Mouse (Mus musculus) CH12.LX (cell line): ENCODE data around the gene Ppp1r8. TPM values are rescaled to one million over a fixed set of nuclear protein-coding genes. Genes with fewer than 3 reads are reported as not detected.

Source experiments
- DNase-seq: peaks from one replicate; pipeline ENCODE4 v3.0.0-alpha.2; 2013; ENCODE audit errors: extremely low read depth
- H3K27ac ChIP-seq: 2 replicates; pipeline ENCODE4 v1.5.1; 2012; ENCODE audit warnings: low read depth, mild to moderate bottlenecking, control low read depth, moderate library complexity; ENCODE audit not compliant: insufficient read depth
- H3K27me3 ChIP-seq: replicated peaks from 2 replicates; pipeline ENCODE3; 2012; ENCODE audit warnings: inconsistent platforms
- H3K36me3 ChIP-seq, 2 experiments: replicated peaks in 1 of 2; 2 replicates each; pipeline versions ENCODE3 to v1.6.1; 2012; ENCODE audit warnings: inconsistent platforms in 1 of 2, low read length in 1 of 2, mild to moderate bottlenecking in 1 of 2, mixed read lengths in 1 of 2, moderate library complexity in 1 of 2; ENCODE audit not compliant: control insufficient read depth in 1 of 2, insufficient read depth in 1 of 2
- H3K4me1 ChIP-seq, 2 experiments: 2 replicates each; pipeline ENCODE4 v1.6.1; 2012; ENCODE audit warnings: inconsistent platforms in 1 of 2, moderate library complexity in 1 of 2; ENCODE audit not compliant: insufficient read depth in 2 of 2, control insufficient read depth in 1 of 2
- H3K4me2 ChIP-seq: 2 replicates; pipeline ENCODE4 v1.6.1; 2012; ENCODE audit warnings: low read depth, mild to moderate bottlenecking, control low read depth; ENCODE audit not compliant: poor library complexity, insufficient read depth, severe bottlenecking
- H3K4me3 ChIP-seq, 3 experiments: fragments of 150-350 bp in 1 of 3; sonication (generic) in 1 of 3; replicated peaks in 1 of 3; 2 replicates each; pipeline versions ENCODE3 to v1.5.1; 2011 to 2012; ENCODE audit warnings: low read depth in 2 of 3, low read length in 2 of 3, mild to moderate bottlenecking in 2 of 3, moderate library complexity in 2 of 3, control low read depth in 1 of 3, improper control_type of control experiment in 1 of 3, inconsistent platforms in 1 of 3, mixed read lengths in 1 of 3; ENCODE audit not compliant: poor library complexity in 1 of 3
- H3K79me2 ChIP-seq: replicated peaks from 2 replicates; pipeline ENCODE4 v1.6.1; 2012; ENCODE audit warnings: mild to moderate bottlenecking, moderate library complexity; ENCODE audit not compliant: control insufficient read depth, poor library complexity, insufficient read depth, severe bottlenecking; ENCODE audit errors: extremely low read depth
- H3K9ac ChIP-seq: 2 replicates; pipeline ENCODE4 v1.6.1; 2012; ENCODE audit warnings: low read depth, mild to moderate bottlenecking, control low read depth, moderate library complexity; ENCODE audit not compliant: insufficient read depth
- H3K9me3 ChIP-seq: replicated peaks from 2 replicates; pipeline ENCODE3; 2012; ENCODE audit warnings: low read length, inconsistent platforms, mixed read lengths
- BHLHE40 ChIP-seq: IDR thresholded peaks from 2 replicates; pipeline ENCODE4 v1.6.1; 2011; ENCODE audit warnings: mild to moderate bottlenecking, low read depth, low read length, improper control_type of control experiment
- CHD1 ChIP-seq: IDR thresholded peaks from 2 replicates; pipeline ENCODE4 v1.6.1; 2012; ENCODE audit warnings: low read depth, low read length, improper control_type of control experiment, inconsistent platforms
- CHD2 ChIP-seq: IDR thresholded peaks from 2 replicates; pipeline ENCODE4 v1.6.1; 2011; ENCODE audit warnings: low read length, improper control_type of control experiment
- E2F4 ChIP-seq: IDR thresholded peaks from 2 replicates; pipeline ENCODE4 v1.6.1; 2011; ENCODE audit warnings: low read depth, low read length, improper control_type of control experiment; ENCODE audit not compliant: insufficient replicate concordance
- ELF1 ChIP-seq: IDR thresholded peaks from 2 replicates; pipeline ENCODE4 v1.6.1; 2014; ENCODE audit warnings: low read depth, mild to moderate bottlenecking, inconsistent platforms, low read length, improper control_type of control experiment
- EP300 ChIP-seq: IDR thresholded peaks from 2 replicates; pipeline ENCODE4 v1.6.1; 2011; ENCODE audit warnings: low read length, improper control_type of control experiment
- ETS1 ChIP-seq: conservative IDR thresholded peaks from 2 replicates; pipeline ENCODE4 v1.6.1; 2012; ENCODE audit warnings: low read depth, mild to moderate bottlenecking, inconsistent platforms, low read length, improper control_type of control experiment, moderate library complexity
- GABPA ChIP-seq: IDR thresholded peaks from 2 replicates; pipeline ENCODE4 v1.6.1; 2012; ENCODE audit warnings: low read depth, low read length, improper control_type of control experiment, inconsistent platforms; ENCODE audit not compliant: insufficient replicate concordance
- HCFC1 ChIP-seq: IDR thresholded peaks from 2 replicates; pipeline ENCODE4 v1.6.1; 2012; ENCODE audit warnings: low read depth, mild to moderate bottlenecking, inconsistent platforms, low read length, improper control_type of control experiment
- JUND ChIP-seq: conservative IDR thresholded peaks from 2 replicates; pipeline ENCODE4 v1.6.1; 2011; ENCODE audit warnings: low read depth, low read length, improper control_type of control experiment
- MAX ChIP-seq: IDR thresholded peaks from 2 replicates; pipeline ENCODE4 v1.6.1; 2011; ENCODE audit warnings: low read length, improper control_type of control experiment
- MAZ ChIP-seq: IDR thresholded peaks from 2 replicates; pipeline ENCODE4 v1.6.1; 2012; ENCODE audit warnings: low read depth, mild to moderate bottlenecking, inconsistent platforms, low read length, improper control_type of control experiment, moderate library complexity
- MEF2A ChIP-seq: IDR thresholded peaks from 2 replicates; pipeline ENCODE4 v1.6.1; 2014; ENCODE audit warnings: low read depth, mild to moderate bottlenecking, inconsistent platforms, low read length, improper control_type of control experiment, borderline replicate concordance
- MXI1 ChIP-seq: IDR thresholded peaks from 2 replicates; pipeline ENCODE4 v1.6.1; 2011; ENCODE audit warnings: mild to moderate bottlenecking, low read depth, low read length, improper control_type of control experiment
- MYC ChIP-seq: IDR thresholded peaks from 2 replicates; pipeline ENCODE4 v1.6.1; 2011; ENCODE audit warnings: low read depth, mild to moderate bottlenecking, improper control_type of control experiment, low read length
- NELFE ChIP-seq: IDR thresholded peaks from 2 replicates; pipeline ENCODE4 v1.6.1; 2011; ENCODE audit warnings: low read depth, low read length, improper control_type of control experiment
- POLR2A ChIP-seq: IDR thresholded peaks from 2 replicates; pipeline ENCODE4 v1.6.1; 2011; ENCODE audit warnings: low read depth, mild to moderate bottlenecking, improper control_type of control experiment, low read length
- POLR2AphosphoS2 ChIP-seq: IDR thresholded peaks from 2 replicates; pipeline ENCODE4 v1.6.1; 2011; ENCODE audit warnings: low read depth, low read length, improper control_type of control experiment
- RCOR1 ChIP-seq: conservative IDR thresholded peaks from 2 replicates; pipeline ENCODE4 v1.6.1; 2012; ENCODE audit warnings: low read depth, mild to moderate bottlenecking, inconsistent platforms, low read length, improper control_type of control experiment
- SIN3A ChIP-seq: IDR thresholded peaks from 2 replicates; pipeline ENCODE4 v1.6.1; 2012; ENCODE audit warnings: low read length, improper control_type of control experiment, inconsistent platforms
- SMC3 ChIP-seq: IDR thresholded peaks from 2 replicates; pipeline ENCODE4 v1.6.1; 2011; ENCODE audit warnings: low read depth, low read length, improper control_type of control experiment
- TBP ChIP-seq: conservative IDR thresholded peaks from 2 replicates; pipeline ENCODE4 v1.6.1; 2011; ENCODE audit warnings: low read depth, low read length, improper control_type of control experiment
- TCF12 ChIP-seq: IDR thresholded peaks from 2 replicates; pipeline ENCODE4 v1.6.1; 2014; ENCODE audit warnings: low read depth, mild to moderate bottlenecking, inconsistent platforms, low read length, improper control_type of control experiment
- UBTF ChIP-seq: IDR thresholded peaks from 2 replicates; pipeline ENCODE4 v1.6.1; 2012; ENCODE audit warnings: low read depth, mild to moderate bottlenecking, inconsistent platforms, low read length, improper control_type of control experiment, moderate library complexity
- USF1 ChIP-seq: IDR thresholded peaks from 2 replicates; pipeline ENCODE4 v1.6.1; 2014; ENCODE audit warnings: low read depth, mild to moderate bottlenecking, inconsistent platforms, low read length, improper control_type of control experiment
- USF2 ChIP-seq: conservative IDR thresholded peaks from 2 replicates; pipeline ENCODE4 v1.6.1; 2011; ENCODE audit warnings: low read depth, low read length, improper control_type of control experiment
- ZKSCAN1 ChIP-seq: IDR thresholded peaks from 2 replicates; pipeline ENCODE4 v1.6.1; 2012; ENCODE audit warnings: low read depth, inconsistent platforms, low read length, improper control_type of control experiment, borderline replicate concordance
- ZMIZ1 ChIP-seq: IDR thresholded peaks from 2 replicates; pipeline ENCODE4 v1.6.1; 2012; ENCODE audit warnings: low read depth, mild to moderate bottlenecking, inconsistent platforms, low read length, improper control_type of control experiment
- ZNF384 ChIP-seq: IDR thresholded peaks from 2 replicates; pipeline ENCODE4 v1.6.1; 2012; ENCODE audit warnings: low read depth, low read length, improper control_type of control experiment, inconsistent platforms
- dilution Hi-C: fragments of 300-500 bp; cut with MboI; formaldehyde crosslinking; loops from 2 replicates; pipeline ENCODE4 v1.14.3; 2020; ENCODE audit warnings: low sequenced_read_pairs; ENCODE audit not compliant: extremely low pct_unique_long_range_greater_than_20kb, extremely low pct_ligation_motif_present
- in situ Hi-C: fragments of 300-500 bp; cut with MboI; formaldehyde crosslinking; loops from 3 replicates; pipeline ENCODE4 v1.14.3; 2019; ENCODE audit warnings: low sequenced_read_pairs, low pct_ligation_motif_present, low pct_unique_long_range_greater_than_20kb, mixed read lengths
- polyA plus RNA-seq: library from polyadenylated mRNA; unstranded; fragments of >175 nt; gene quantifications from 2 replicates; pipeline ENCODE4 v1.2.1, GENCODE M21; 2012; ENCODE audit warnings: low read depth; ENCODE audit not compliant: insufficient read length
- total RNA-seq, 2 experiments: library from RNA; depleted of rRNA; stranded (reverse); fragments of 300-350 nt in 1 of 2; fragments of >200 nt in 1 of 2; gene quantifications; 2 replicates each; pipeline ENCODE4 v1.2.3; 2012 to 2014

Gene Ppp1r8
- total and polyA plus RNA-seq, 3 experiments = 89.0 to 141 (median 107) TPM

DNA sequence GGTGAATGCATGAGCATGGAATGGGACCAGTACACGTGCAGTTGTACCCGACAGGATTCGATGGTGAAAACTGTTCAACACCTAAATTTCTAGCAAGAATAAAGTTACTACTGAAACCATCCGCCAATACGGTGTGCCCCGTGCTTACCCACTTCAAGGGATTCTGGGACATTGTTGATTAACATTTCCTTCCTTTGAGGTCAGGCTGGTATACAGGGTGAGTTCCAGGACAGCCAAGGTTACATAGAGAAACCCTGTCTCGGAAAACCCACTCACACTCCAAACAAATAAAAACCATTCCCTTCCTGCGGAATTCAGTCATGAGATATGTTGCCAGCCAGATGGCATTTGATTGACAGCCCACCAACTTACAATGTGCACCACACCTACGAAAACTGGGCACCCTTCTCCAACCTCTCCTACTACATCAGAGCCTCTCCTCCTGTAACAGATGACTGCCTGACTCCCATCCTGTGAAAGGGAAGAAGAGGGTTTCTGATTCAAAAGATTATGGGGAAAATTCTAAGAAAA, 41.9 kb upstream of the Ppp1r8 start:
- peaks cover 15 to 30% of the 10 kb centered on the region in 2 experiments for H3K4me1 ChIP-seq
- H3K27ac ChIP-seq = peak overlapping the region; percentile 49
- H3K4me2 ChIP-seq = peak overlapping the region; percentile 75
- H3K4me3 ChIP-seq = peak overlapping the region; percentile 80 to 93 (median 90)
- dilution Hi-C loops (no loop called here), in situ Hi-C loops (no loop called here)
- peaks cover 8 to 15% of the 10 kb centered on the region in 2 experiments for H3K36me3 ChIP-seq
- peak overlapping the region; percentile 72 for H3K9ac ChIP-seq
- H3K9me3 ChIP-seq = no peaks in the 10 kb centered on the region
- peak; percentile 22 for DNase-seq
- peaks cover 13% of the 10 kb centered on the region for H3K79me2 ChIP-seq
- TF ChIP-seq CHD1 (no peak), ZKSCAN1 (no peak), JUND (no peak), TBP (peak; percentile 57; the same call in 1 of the 2 replicates), SMC3 (no peak), USF1 (no peak), MAZ (no peak)
- TF ChIP-seq, all 38 proteins: peak for 1
- no peaks in the 10 kb centered on the region for H3K27me3 ChIP-seq

DNA sequence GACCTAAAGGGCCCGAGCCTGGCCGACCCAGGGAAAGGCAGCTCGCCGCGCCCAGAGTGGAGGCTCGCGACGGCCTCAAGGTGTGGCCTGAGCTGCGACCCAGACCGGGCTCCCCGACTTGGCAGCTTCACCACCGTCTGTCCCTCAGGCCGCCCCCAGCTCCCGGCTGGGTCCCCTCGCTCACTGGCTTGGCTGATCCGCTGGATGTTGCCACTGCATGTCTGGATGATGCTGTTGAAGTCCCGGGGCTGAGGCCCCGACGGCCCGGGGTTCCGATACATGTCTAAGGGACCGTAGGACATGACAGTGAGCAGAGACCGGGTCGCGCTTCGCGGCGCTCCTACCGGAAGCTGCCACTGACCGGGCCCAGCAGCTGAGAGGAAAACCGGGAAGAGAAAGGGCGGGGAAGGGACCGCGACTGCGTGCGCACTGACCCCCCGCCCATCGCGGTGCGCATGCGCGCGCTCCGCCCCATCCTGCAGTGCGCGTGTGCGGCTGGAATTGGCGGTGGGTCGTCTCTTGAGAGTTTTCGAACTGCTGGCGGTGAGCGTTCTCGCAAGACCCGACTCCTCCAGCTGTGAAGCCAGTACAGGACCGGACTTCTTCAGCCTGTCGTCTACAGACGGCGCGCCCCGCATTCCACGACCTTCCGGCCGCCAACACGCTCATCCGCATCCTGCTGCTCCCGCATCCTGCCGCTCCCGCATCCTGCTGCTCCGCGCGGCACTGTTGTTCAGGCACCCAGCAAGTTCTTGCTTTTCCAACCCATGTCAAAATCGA, 41.3 kb upstream of the Ppp1r8 start, which contains the start of gene Stx12:
TSS of gene Stx12 (minus strand) at position 446 of the 780 bp plus-strand sequence.
- dilution Hi-C loops (no loop called here), in situ Hi-C loops (no loop called here)
- H3K4me1 ChIP-seq = peaks cover 15 to 34% of the 10 kb centered on the region in 2 experiments
- peak; percentile 83 for DNase-seq
- peak within 1 kb of the TSS; percentile 80 to 93 (median 90) for H3K4me3 ChIP-seq
- peak within 1 kb of the TSS; percentile 49 for H3K27ac ChIP-seq
- peak within 1 kb of the TSS; percentile 72 for H3K9ac ChIP-seq
- peak within 1 kb of the TSS; percentile 75 for H3K4me2 ChIP-seq
- peaks cover 13% of the 10 kb centered on the region for H3K79me2 ChIP-seq
- H3K27me3 ChIP-seq = no peaks in the 10 kb centered on the region
- no peaks in the 10 kb centered on the region for H3K9me3 ChIP-seq
- peaks cover 14 to 21% of the 10 kb centered on the region in 2 experiments for H3K36me3 ChIP-seq
- TF ChIP-seq RCOR1 = 0 out of 2 replicates have a peak, but pooled peaks have one; percentile 44
- no peak for TF ChIP-seq USF2
- TF ChIP-seq MAZ = peak; percentile 54; the same call in 1 of the 2 replicates
- peak; percentile 53; the same call in 1 of the 2 replicates for TF ChIP-seq MEF2A
- TF ChIP-seq CHD2 = peak; percentile 31; the same call in 1 of the 2 replicates
- TF ChIP-seq EP300 = peak; percentile 25; the same call in 1 of the 2 replicates
- TF ChIP-seq POLR2A = peak; percentile 95
- no peak for TF ChIP-seq ETS1
- TF ChIP-seq NELFE = peak; percentile 98
- TF ChIP-seq POLR2AphosphoS2 = peak; percentile 87
- peak; percentile 41; the same call in 1 of the 2 replicates for TF ChIP-seq BHLHE40
- TF ChIP-seq CHD1 = no peak
- no peak for TF ChIP-seq USF1
- TF ChIP-seq TCF12 = peak; percentile 89
- TF ChIP-seq MYC = peak; percentile 42; the same call in 1 of the 2 replicates
- peak; percentile 68; the same call in 1 of the 2 replicates for TF ChIP-seq SIN3A
- TF ChIP-seq E2F4 = peak; percentile 75; the same call in 1 of the 2 replicates
- TF ChIP-seq ZNF384 = 0 out of 2 replicates have a peak, but pooled peaks have one; percentile 23
- no peak for TF ChIP-seq UBTF
- no peak for TF ChIP-seq JUND
- TF ChIP-seq GABPA = no peak
- peak; percentile 89 for TF ChIP-seq ELF1
- no peak for TF ChIP-seq ZKSCAN1
- TF ChIP-seq MAX = peak; percentile 85
- TF ChIP-seq ZMIZ1 = peak; percentile 92; the same call in 1 of the 2 replicates
- TF ChIP-seq HCFC1 = peak; percentile 77
- TF ChIP-seq MXI1 = peak; percentile 83
